Mouse (Mus musculus) mature B cell (primary cell): ENCODE data around the gene Gm960.
"Not testable (repeated sequence)": the region's sequence is repeated elsewhere in the genome, so short reads cannot be mapped to it uniquely, and the experiment has no call there.

Source experiments
- in situ Hi-C: fragments of 300-500 bp; cut with MboI; formaldehyde crosslinking; loops from 2 replicates; pipeline ENCODE4 v1.14.3; 2019

Gm960 gene

GRCm38 (mm10) chr19:4589081-4589480, 109.4 kb downstream of the Gm960 start:
- in situ Hi-C loops: no loop called here

GRCm38 (mm10) chr19:4588430-4588829, 110.0 kb downstream of the Gm960 start:
- in situ Hi-C loops: no loop called here

- in situ Hi-C loops: no loop called here
Observed at GRCm38 (mm10) chr19:4587426-4587825, 111.0 kb downstream of the Gm960 start.

- in situ Hi-C loops: not testable (repeated sequence)
Observed at GRCm38 (mm10) chr19:4586783-4587182, 111.7 kb downstream of the Gm960 start.

GRCm38 (mm10) chr19:4583856-4584255, 114.6 kb downstream of the Gm960 start:
- in situ Hi-C loops: no loop called here

GRCm38 (mm10) chr19:4579296-4579695, 119.2 kb downstream of the Gm960 start:
- in situ Hi-C loops: no loop called here

- in situ Hi-C loops: no loop called here
Observed at GRCm38 (mm10) chr19:4578799-4579198, 119.7 kb downstream of the Gm960 start.
